Mouse (Mus musculus): ENCODE measurements around the gene Krtdap. TPM values are rescaled to one million over a fixed set of nuclear protein-coding genes. Genes with fewer than 3 reads are reported as not detected.

Krtdap gene
- polyA plus RNA-seq, 1 experiment from 2014 or later, result 0.41 TPM

Other genes starting within 250 kb of the Krtdap start
- gene Hspb6, start 235.7 kb upstream of the Krtdap start, polyA plus RNA-seq (2015; fragmentation: Nextera tagmentation; extraction: Ambion mirVana), result 76.6 and 86.4 TPM in 2 replicates
- 8.7 and 9.6 TPM in 2 replicates for gene Proser3, start 235.6 kb upstream of the Krtdap start, polyA plus RNA-seq (2015; fragmentation: Nextera tagmentation; extraction: Ambion mirVana)
- gene Lin37, start 228.1 kb upstream of the Krtdap start, polyA plus RNA-seq (2015; fragmentation: Nextera tagmentation; extraction: Ambion mirVana), result 31.0 and 36.9 TPM in 2 replicates
- 85.6 and 92.3 TPM in 2 replicates for gene U2af1l4, start 224.6 kb upstream of the Krtdap start, polyA plus RNA-seq (2015; fragmentation: Nextera tagmentation; extraction: Ambion mirVana)
- 7.4 and 8.4 TPM in 2 replicates for gene Gm49396, start 224.6 kb upstream of the Krtdap start, polyA plus RNA-seq (2015; fragmentation: Nextera tagmentation; extraction: Ambion mirVana)
- 114 and 116 TPM in 2 replicates for gene Psenen, start 224.3 kb upstream of the Krtdap start, polyA plus RNA-seq (2015; fragmentation: Nextera tagmentation; extraction: Ambion mirVana)
- 3.5 and 3.6 TPM in 2 replicates for gene Igflr1, start 222.5 kb upstream of the Krtdap start, polyA plus RNA-seq (2015; fragmentation: Nextera tagmentation; extraction: Ambion mirVana)
- gene Kmt2b, start 199.2 kb upstream of the Krtdap start, polyA plus RNA-seq (2015; fragmentation: Nextera tagmentation; extraction: Ambion mirVana), result 4.4 and 5.7 TPM in 2 replicates
- gene Zbtb32, start 189.0 kb upstream of the Krtdap start, polyA plus RNA-seq (2015; fragmentation: Nextera tagmentation; extraction: Ambion mirVana), result 0.13 and 0.19 TPM in 2 replicates
- 0.33 and 0.37 TPM in 2 replicates for gene Upk1a, start 175.0 kb upstream of the Krtdap start, polyA plus RNA-seq (2015; fragmentation: Nextera tagmentation; extraction: Ambion mirVana)
- 1,963 and 2,109 TPM in 2 replicates for gene Cox6b1, start 161.7 kb upstream of the Krtdap start, polyA plus RNA-seq (2015; fragmentation: Nextera tagmentation; extraction: Ambion mirVana)
- gene Etv2, start 152.0 kb upstream of the Krtdap start, polyA plus RNA-seq (2015; fragmentation: Nextera tagmentation; extraction: Ambion mirVana), result 0.33 and 0.37 TPM in 2 replicates
- 79.5 and 88.4 TPM in 2 replicates for gene Rbm42, start 137.6 kb upstream of the Krtdap start, polyA plus RNA-seq (2015; fragmentation: Nextera tagmentation; extraction: Ambion mirVana)
- 30.1 and 32.3 TPM in 2 replicates for gene Haus5, start 122.9 kb upstream of the Krtdap start, polyA plus RNA-seq (2015; fragmentation: Nextera tagmentation; extraction: Ambion mirVana)
- gene Pmis2, start 116.3 kb upstream of the Krtdap start, polyA plus RNA-seq (2015; fragmentation: Nextera tagmentation; extraction: Ambion mirVana), result not detected in 2 replicates
- gene 2200002J24Rik, start 89.0 kb upstream of the Krtdap start, polyA plus RNA-seq (2015; fragmentation: Nextera tagmentation; extraction: Ambion mirVana), result 1.9 TPM in 2 replicates
- gene Atp4a, start 75.7 kb upstream of the Krtdap start, polyA plus RNA-seq (2015; fragmentation: Nextera tagmentation; extraction: Ambion mirVana), result 0.46 and 1.0 TPM in 2 replicates
- gene Tmem147, start 58.4 kb upstream of the Krtdap start, polyA plus RNA-seq (2015; fragmentation: Nextera tagmentation; extraction: Ambion mirVana), result 165 and 182 TPM in 2 replicates
- 0.20 and 0.64 TPM in 2 replicates for gene Gapdhs, start 44.2 kb upstream of the Krtdap start, polyA plus RNA-seq (2015; fragmentation: Nextera tagmentation; extraction: Ambion mirVana)
- gene Sbsn, start 36.4 kb upstream of the Krtdap start, polyA plus RNA-seq (2015; fragmentation: Nextera tagmentation; extraction: Ambion mirVana), result 0.47 and 0.68 TPM in 2 replicates
- gene Dmkn, start 24.1 kb upstream of the Krtdap start, polyA plus RNA-seq (2015; fragmentation: Nextera tagmentation; extraction: Ambion mirVana), result 0.71 and 1.2 TPM in 2 replicates
- not detected in 2 replicates for gene Ffar2, start 35.9 kb downstream of the Krtdap start, polyA plus RNA-seq (2015; fragmentation: Nextera tagmentation; extraction: Ambion mirVana)
- not detected in 2 replicates for gene Ffar3, start 68.3 kb downstream of the Krtdap start, polyA plus RNA-seq (2015; fragmentation: Nextera tagmentation; extraction: Ambion mirVana)
- not detected in 2 replicates for gene Ffar1, start 73.7 kb downstream of the Krtdap start, polyA plus RNA-seq (2015; fragmentation: Nextera tagmentation; extraction: Ambion mirVana)
- not detected in 2 replicates for gene Cd22, start 92.4 kb downstream of the Krtdap start, polyA plus RNA-seq (2015; fragmentation: Nextera tagmentation; extraction: Ambion mirVana)
- gene Mag, start 127.0 kb downstream of the Krtdap start, polyA plus RNA-seq (2015; fragmentation: Nextera tagmentation; extraction: Ambion mirVana), result 0.08 and 0.10 TPM in 2 replicates
- gene Hamp2, start 136.8 kb downstream of the Krtdap start, polyA plus RNA-seq (2015; fragmentation: Nextera tagmentation; extraction: Ambion mirVana), result not detected in 2 replicates
- 0.71 TPM in 1 of 2 replicates, not detected in the other for gene Hamp, start 156.1 kb downstream of the Krtdap start, polyA plus RNA-seq (2015; fragmentation: Nextera tagmentation; extraction: Ambion mirVana)
- gene Usf2, start 168.9 kb downstream of the Krtdap start, polyA plus RNA-seq (2015; fragmentation: Nextera tagmentation; extraction: Ambion mirVana), result 16.8 and 17.3 TPM in 2 replicates
- 11.2 and 12.1 TPM in 2 replicates for gene Lsr, start 185.6 kb downstream of the Krtdap start, polyA plus RNA-seq (2015; fragmentation: Nextera tagmentation; extraction: Ambion mirVana)
- gene Fam187b, start 185.9 kb downstream of the Krtdap start, polyA plus RNA-seq (2015; fragmentation: Nextera tagmentation; extraction: Ambion mirVana), result 1.1 and 1.4 TPM in 2 replicates

Measured in heart, embryonic 13.5 days (tissue).